Mouse (Mus musculus): ENCODE measurements around the gene Mef2c. TPM values are rescaled to one million over a fixed set of nuclear protein-coding genes. Genes with fewer than 3 reads are reported as not detected.

Mef2c gene
- total and polyA plus RNA-seq, 2 experiments from 2014 or later: 69.0 to 81.9 TPM

GRCm38 (mm10) chr13:83656094-83656493, 152.3 kb downstream of the Mef2c start:
- peaks cover 21% of the 10 kb centered on the region for H3K36me3 ChIP-seq (replicated peaks; ENCODE audit: control insufficient read depth, insufficient read depth, low read length)
- no peak overlapping the region for H3K27ac ChIP-seq (ENCODE audit: low read depth)
- H3K4me2 ChIP-seq (ENCODE audit: low read depth, low read length): no peak overlapping the region
- 89% methylated on average over 7 of the region's 7 CpGs for WGBS
- no peaks in the 10 kb centered on the region for H3K27me3 ChIP-seq (ENCODE audit: control insufficient read depth, insufficient read depth, low read length)
- DNase-seq (ENCODE audit: low spot score) (no peak), ATAC-seq (ENCODE audit: insufficient read depth, low read depth) (no peak)
- H3K9ac ChIP-seq (replicated peaks; ENCODE audit: low read depth, low read length): no peak overlapping the region
- no peaks in the 10 kb centered on the region for H3K4me1 ChIP-seq (ENCODE audit: control insufficient read depth, insufficient read depth)
- no peaks in the 10 kb centered on the region for H3K9me3 ChIP-seq (replicated peaks; ENCODE audit: control insufficient read depth, low read length)
- TF ChIP-seq EP300 (IDR thresholded peaks at IDR 0.05; ENCODE audit: low read depth): no peak
- TF ChIP-seq CTCF (IDR thresholded peaks at IDR 0.05; ENCODE audit: low read depth): no peak
- H3K4me3 ChIP-seq (ENCODE audit: low read depth, low read length): no peak overlapping the region

- H3K4me1 ChIP-seq (ENCODE audit: control insufficient read depth, insufficient read depth): no peaks in the 10 kb centered on the region
- H3K9me3 ChIP-seq (replicated peaks; ENCODE audit: control insufficient read depth, low read length): no peaks in the 10 kb centered on the region
- H3K4me2 ChIP-seq (ENCODE audit: low read depth, low read length): no peak overlapping the region
- no peak overlapping the region for H3K9ac ChIP-seq (replicated peaks; ENCODE audit: low read depth, low read length)
- no peak overlapping the region for H3K4me3 ChIP-seq (ENCODE audit: low read depth, low read length)
- no peaks in the 10 kb centered on the region for H3K27me3 ChIP-seq (ENCODE audit: control insufficient read depth, insufficient read depth, low read length)
- H3K36me3 ChIP-seq (replicated peaks; ENCODE audit: control insufficient read depth, insufficient read depth, low read length): peaks cover 27% of the 10 kb centered on the region
- no peak overlapping the region for H3K27ac ChIP-seq (ENCODE audit: low read depth)
- ATAC-seq (ENCODE audit: insufficient read depth, low read depth) (no peak), DNase-seq (ENCODE audit: low spot score) (no peak)
- peak; percentile 49 for TF ChIP-seq CTCF (IDR thresholded peaks at IDR 0.05; ENCODE audit: low read depth)
- no peak for TF ChIP-seq EP300 (IDR thresholded peaks at IDR 0.05; ENCODE audit: low read depth)
- 68% methylated on average over 4 of the region's 4 CpGs for WGBS
Measured at GRCm38 (mm10) chr13:83656773-83657172, 152.9 kb downstream of the Mef2c start.

GRCm38 (mm10) chr13:83660722-83661121, 156.9 kb downstream of the Mef2c start:
- no peak overlapping the region for H3K4me2 ChIP-seq (ENCODE audit: low read depth, low read length)
- peaks cover 35% of the 10 kb centered on the region for H3K36me3 ChIP-seq (replicated peaks; ENCODE audit: control insufficient read depth, insufficient read depth, low read length)
- 83% methylated on average over 8 of the region's 8 CpGs for WGBS
- no peak overlapping the region for H3K4me3 ChIP-seq (ENCODE audit: low read depth, low read length)
- no peak for ATAC-seq (ENCODE audit: insufficient read depth, low read depth)
- no peak for DNase-seq (ENCODE audit: low spot score)
- TF ChIP-seq CTCF (IDR thresholded peaks at IDR 0.05; ENCODE audit: low read depth) (peak; percentile 18; the same call in 1 of the 2 replicates), EP300 (IDR thresholded peaks at IDR 0.05; ENCODE audit: low read depth) (no peak)
- H3K9ac ChIP-seq (replicated peaks; ENCODE audit: low read depth, low read length): no peak overlapping the region
- no peaks in the 10 kb centered on the region for H3K9me3 ChIP-seq (replicated peaks; ENCODE audit: control insufficient read depth, low read length)
- no peaks in the 10 kb centered on the region for H3K27me3 ChIP-seq (ENCODE audit: control insufficient read depth, insufficient read depth, low read length)
- no peaks in the 10 kb centered on the region for H3K4me1 ChIP-seq (ENCODE audit: control insufficient read depth, insufficient read depth)
- H3K27ac ChIP-seq (ENCODE audit: low read depth): no peak overlapping the region

- Histone ChIP-seq H3K36me3 (replicated peaks; ENCODE audit: control insufficient read depth, insufficient read depth, low read length) (peaks cover 37% of the 10 kb centered on the region), H3K27me3 (ENCODE audit: control insufficient read depth, insufficient read depth, low read length) (no peaks in the 10 kb centered on the region), H3K4me1 (ENCODE audit: control insufficient read depth, insufficient read depth) (no peaks in the 10 kb centered on the region), H3K9me3 (replicated peaks; ENCODE audit: control insufficient read depth, low read length) (no peaks in the 10 kb centered on the region), H3K4me2 (ENCODE audit: low read depth, low read length) (no peak overlapping the region), H3K9ac (replicated peaks; ENCODE audit: low read depth, low read length) (no peak overlapping the region), H3K27ac (ENCODE audit: low read depth) (no peak overlapping the region), H3K4me3 (ENCODE audit: low read depth, low read length) (no peak overlapping the region)
- WGBS: 77% methylated on average over 7 of the region's 7 CpGs
- DNase-seq (ENCODE audit: low spot score): no peak
- no peak for ATAC-seq (ENCODE audit: insufficient read depth, low read depth)
- no peak for TF ChIP-seq CTCF (IDR thresholded peaks at IDR 0.05; ENCODE audit: low read depth)
- TF ChIP-seq EP300 (IDR thresholded peaks at IDR 0.05; ENCODE audit: low read depth): no peak
Measured at GRCm38 (mm10) chr13:83661166-83661565, 157.3 kb downstream of the Mef2c start.

GRCm38 (mm10) chr13:83662089-83662551, 158.3 kb downstream of the Mef2c start:
- Histone ChIP-seq H3K36me3 (replicated peaks; ENCODE audit: control insufficient read depth, insufficient read depth, low read length) (peaks cover 40% of the 10 kb centered on the region), H3K27ac (ENCODE audit: low read depth) (no peak overlapping the region), H3K9ac (replicated peaks; ENCODE audit: low read depth, low read length) (no peak overlapping the region), H3K4me1 (ENCODE audit: control insufficient read depth, insufficient read depth) (no peaks in the 10 kb centered on the region), H3K27me3 (ENCODE audit: control insufficient read depth, insufficient read depth, low read length) (no peaks in the 10 kb centered on the region), H3K4me3 (ENCODE audit: low read depth, low read length) (no peak overlapping the region), H3K4me2 (ENCODE audit: low read depth, low read length) (no peak overlapping the region), H3K9me3 (replicated peaks; ENCODE audit: control insufficient read depth, low read length) (no peaks in the 10 kb centered on the region)
- TF ChIP-seq EP300 (IDR thresholded peaks at IDR 0.05; ENCODE audit: low read depth) (no peak), CTCF (IDR thresholded peaks at IDR 0.05; ENCODE audit: low read depth) (no peak)
- DNase-seq (ENCODE audit: low spot score): no peak
- WGBS: 67% methylated on average over 14 of the region's 14 CpGs
- no peak for ATAC-seq (ENCODE audit: insufficient read depth, low read depth)

- ATAC-seq (ENCODE audit: insufficient read depth, low read depth) (no peak), DNase-seq (ENCODE audit: low spot score) (no peak)
- no peak overlapping the region for H3K27ac ChIP-seq (ENCODE audit: low read depth)
- TF ChIP-seq EP300 (IDR thresholded peaks at IDR 0.05; ENCODE audit: low read depth): no peak
- no peak for TF ChIP-seq CTCF (IDR thresholded peaks at IDR 0.05; ENCODE audit: low read depth)
- WGBS: 94% methylated on average over 7 of the region's 7 CpGs
- no peaks in the 10 kb centered on the region for H3K9me3 ChIP-seq (replicated peaks; ENCODE audit: control insufficient read depth, low read length)
- H3K27me3 ChIP-seq (ENCODE audit: control insufficient read depth, insufficient read depth, low read length): no peaks in the 10 kb centered on the region
- no peak overlapping the region for H3K4me3 ChIP-seq (ENCODE audit: low read depth, low read length)
- peaks cover 36% of the 10 kb centered on the region for H3K36me3 ChIP-seq (replicated peaks; ENCODE audit: control insufficient read depth, insufficient read depth, low read length)
- H3K4me2 ChIP-seq (ENCODE audit: low read depth, low read length): no peak overlapping the region
- no peak overlapping the region for H3K9ac ChIP-seq (replicated peaks; ENCODE audit: low read depth, low read length)
- H3K4me1 ChIP-seq (ENCODE audit: control insufficient read depth, insufficient read depth): no peaks in the 10 kb centered on the region
Measured at GRCm38 (mm10) chr13:83666179-83666578, 162.3 kb downstream of the Mef2c start.

Measured in heart, postnatal 0 days (tissue).